Mouse (Mus musculus): ENCODE results near the gene Cd63. TPM values are rescaled to one million over a fixed set of nuclear protein-coding genes. Genes with fewer than 3 reads are reported as not detected.

Gene Cd63
- 10 to 100 TPM; 63.7 to 73.3 TPM for total RNA-seq (2021)
- long read RNA-seq, experiment 1, transcript Cd63-201 (8 exons, 1,063 nt), result major isoform, 22 of 27 reads
- long read RNA-seq, experiment 1, partial matches to known transcripts, result 5 of 27 reads
- long read RNA-seq, experiment 1, other reads (novel, unspliced or antisense), result 0 of 27 reads
- long read RNA-seq, experiment 2, transcript Cd63-201 (8 exons, 1,063 nt), result major isoform, 26 of 29 reads
- long read RNA-seq, experiment 2, partial matches to known transcripts, result 3 of 29 reads
- long read RNA-seq, experiment 2, other reads (novel, unspliced or antisense), result 0 of 29 reads

DNA sequence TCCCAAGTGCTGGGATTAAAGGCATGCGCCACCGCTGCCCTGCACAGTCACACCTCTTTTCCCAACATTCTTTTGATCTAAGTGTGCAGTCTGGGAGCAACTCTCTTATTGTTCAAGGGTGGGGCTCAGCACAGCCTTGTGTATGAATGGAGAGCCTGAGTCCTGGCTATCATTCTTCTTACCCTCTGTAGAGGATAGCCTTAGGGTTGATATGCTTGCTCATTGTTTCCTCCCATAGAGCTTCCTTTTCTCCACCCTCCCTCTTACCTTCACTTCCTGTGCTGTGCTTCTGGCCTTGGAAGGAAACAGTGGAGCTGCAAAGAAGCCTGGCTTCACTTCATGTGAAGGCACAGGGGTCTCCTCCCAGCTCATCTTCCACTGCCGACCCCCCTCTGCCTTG lies at the start of gene Cd63:
Cd63 (plus strand) TSS at position 292 of the 400 bp plus-strand sequence.
- intact Hi-C loops (cut with DNase I), result no loop called here
- TF ChIP-seq CTCF (IDR thresholded peaks at IDR 0.05), result no peak
- Histone ChIP-seq H3K4me3 (no peak within 1 kb of the TSS), H3K27ac (no peak within 1 kb of the TSS)
- no peak for DNase-seq (ENCODE audit: extremely low spot score in 1 of 2, low spot score in 2 of 2)

DNA sequence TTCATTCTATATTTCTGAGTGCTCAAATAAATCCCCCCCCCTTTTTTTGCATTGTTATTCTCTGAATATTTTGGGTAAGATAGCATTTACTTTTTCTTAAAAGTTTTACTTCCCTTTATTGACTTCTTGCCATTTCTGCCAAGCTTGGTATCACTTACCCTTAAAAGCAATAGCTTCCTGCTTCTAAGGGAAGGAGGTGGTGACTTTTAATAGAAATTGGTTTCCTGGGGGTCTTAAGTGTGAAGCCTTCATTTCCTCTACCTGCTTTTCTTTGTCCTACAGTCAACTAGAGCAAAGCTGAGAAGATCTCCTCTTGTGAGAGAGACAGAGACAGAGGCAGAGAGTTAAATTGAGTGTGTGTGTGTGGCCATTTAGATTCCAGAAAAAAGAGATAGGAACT lies 39.6 kb upstream of the Cd63 start:
- no peak for DNase-seq (ENCODE audit: extremely low spot score in 1 of 2, low spot score in 2 of 2)
- intact Hi-C loops (cut with DNase I), result no loop called here
- H3K27ac ChIP-seq, result no peak overlapping the region
- no peak overlapping the region for H3K4me3 ChIP-seq
- TF ChIP-seq CTCF (IDR thresholded peaks at IDR 0.05), result no peak

DNA sequence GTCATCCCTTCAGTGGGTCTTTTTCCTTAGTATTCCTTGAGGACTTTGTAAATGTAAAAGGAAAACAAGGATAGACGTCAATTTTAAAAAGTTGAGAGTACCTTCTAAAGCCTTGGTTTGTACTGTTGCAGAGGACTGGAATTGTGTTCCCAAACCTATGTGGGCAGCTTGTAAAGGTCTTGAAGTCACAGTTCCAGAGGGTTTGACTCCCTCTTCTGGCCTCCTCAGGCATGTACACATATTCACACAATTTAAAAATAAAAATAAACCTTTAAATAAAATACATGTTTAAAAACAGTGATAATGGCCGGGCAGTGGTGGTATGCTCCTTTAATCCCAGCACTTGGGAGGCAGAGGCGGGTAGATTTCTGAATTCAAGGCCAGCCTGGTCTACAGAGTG lies 34.7 kb upstream of the Cd63 start:
- Histone ChIP-seq H3K27ac (no peak overlapping the region), H3K4me3 (no peak overlapping the region)
- peak; percentile 40 for TF ChIP-seq CTCF (IDR thresholded peaks at IDR 0.05)
- intact Hi-C loops (cut with DNase I), result no loop called here
- DNase-seq (ENCODE audit: extremely low spot score in 1 of 2, low spot score in 2 of 2), result no peak

DNA sequence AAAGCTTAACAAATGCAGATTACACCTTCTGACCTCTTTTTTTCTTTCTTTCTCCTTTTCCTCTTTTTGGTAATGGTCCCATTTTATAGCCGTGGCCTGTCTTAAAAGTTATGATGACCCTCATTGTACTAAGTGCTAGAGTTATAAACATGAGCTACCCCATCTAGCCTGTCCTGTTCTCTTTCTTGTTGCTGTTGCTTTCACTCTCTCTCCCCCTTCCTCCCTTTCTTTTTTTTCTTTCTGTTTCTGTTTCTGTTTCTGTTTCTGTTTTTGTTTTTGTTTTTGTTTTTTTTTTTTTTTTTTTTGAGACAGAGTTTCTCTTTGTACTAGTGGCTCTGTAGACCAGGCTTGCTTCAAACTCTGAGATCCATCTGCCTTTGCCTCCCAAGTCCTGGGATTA lies 34.3 kb upstream of the Cd63 start:
- intact Hi-C loops (cut with DNase I), result no loop called here
- Histone ChIP-seq H3K4me3 (no peak overlapping the region), H3K27ac (no peak overlapping the region)
- TF ChIP-seq CTCF (IDR thresholded peaks at IDR 0.05), result no peak
- no peak for DNase-seq (ENCODE audit: extremely low spot score in 1 of 2, low spot score in 2 of 2)

DNA sequence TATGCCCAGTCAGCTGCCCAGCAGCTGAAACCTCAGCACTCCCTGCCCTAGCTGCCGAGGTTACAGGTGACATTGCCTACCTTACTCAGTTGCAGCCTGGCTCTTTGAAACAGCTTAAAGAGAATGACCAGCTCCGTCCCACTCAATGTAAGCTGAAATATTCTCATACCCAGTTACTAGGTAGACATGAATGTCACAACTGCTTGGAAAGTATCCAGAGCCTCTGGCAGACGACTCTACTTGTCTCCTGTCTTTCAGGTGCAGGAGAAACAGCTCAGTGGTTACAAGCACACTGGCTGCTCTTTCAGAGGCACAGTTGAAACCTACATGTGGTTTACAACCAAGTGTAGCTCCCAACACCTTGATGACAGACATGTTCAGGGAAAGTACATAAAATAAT lies 30.4 kb upstream of the Cd63 start:
- no peak for TF ChIP-seq CTCF (IDR thresholded peaks at IDR 0.05)
- Histone ChIP-seq H3K27ac (no peak overlapping the region), H3K4me3 (no peak overlapping the region)
- intact Hi-C loops (cut with DNase I), result no loop called here
- no peak for DNase-seq (ENCODE audit: extremely low spot score in 1 of 2, low spot score in 2 of 2)

DNA sequence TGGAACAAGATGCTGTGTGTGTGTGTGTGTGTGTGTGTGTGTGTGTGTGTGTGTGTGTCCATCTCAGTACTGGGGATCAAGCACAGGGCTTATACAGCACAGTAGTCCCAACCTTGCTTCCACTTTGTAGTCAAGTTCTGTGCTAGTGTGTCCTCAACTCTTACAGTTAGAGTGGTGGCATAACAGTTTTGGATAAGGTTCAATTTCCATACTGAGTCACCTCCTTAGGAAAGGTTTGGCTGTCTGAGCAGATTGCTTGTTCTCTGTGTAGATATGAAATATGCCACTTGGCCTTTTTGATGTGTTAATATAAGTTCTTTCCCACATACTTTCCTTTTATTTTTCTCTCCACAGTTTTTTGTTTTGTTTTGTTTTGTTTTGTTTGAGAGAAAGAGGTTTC lies 22.5 kb upstream of the Cd63 start:
- DNase-seq (ENCODE audit: extremely low spot score in 1 of 2, low spot score in 2 of 2), result no peak
- H3K4me3 ChIP-seq, result no peak overlapping the region
- intact Hi-C loops (cut with DNase I), result no loop called here
- no peak overlapping the region for H3K27ac ChIP-seq
- no peak for TF ChIP-seq CTCF (IDR thresholded peaks at IDR 0.05)

DNA sequence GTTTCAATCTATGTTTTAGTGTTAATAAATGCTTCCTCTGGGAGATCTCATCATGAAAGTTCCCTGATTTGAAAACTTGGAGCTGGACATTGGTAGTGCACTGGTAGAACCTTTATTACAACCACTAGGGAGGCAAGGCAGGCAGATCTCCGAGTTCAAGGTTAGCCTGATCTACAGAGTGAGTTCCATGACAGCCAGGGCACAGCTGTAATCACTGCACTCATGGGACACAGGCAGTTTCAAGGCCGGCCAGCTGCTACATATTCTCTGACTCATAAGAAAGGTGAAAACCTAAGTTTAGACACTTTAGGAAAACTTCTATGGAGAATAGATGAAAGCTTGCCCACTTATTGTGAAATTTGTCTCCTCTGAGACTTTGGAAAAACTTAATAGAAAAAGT lies 22.0 kb upstream of the Cd63 start:
- no peak for TF ChIP-seq CTCF (IDR thresholded peaks at IDR 0.05)
- no peak for DNase-seq (ENCODE audit: extremely low spot score in 1 of 2, low spot score in 2 of 2)
- Histone ChIP-seq H3K27ac (no peak overlapping the region), H3K4me3 (no peak overlapping the region)
- intact Hi-C loops (cut with DNase I), result no loop called here

DNA sequence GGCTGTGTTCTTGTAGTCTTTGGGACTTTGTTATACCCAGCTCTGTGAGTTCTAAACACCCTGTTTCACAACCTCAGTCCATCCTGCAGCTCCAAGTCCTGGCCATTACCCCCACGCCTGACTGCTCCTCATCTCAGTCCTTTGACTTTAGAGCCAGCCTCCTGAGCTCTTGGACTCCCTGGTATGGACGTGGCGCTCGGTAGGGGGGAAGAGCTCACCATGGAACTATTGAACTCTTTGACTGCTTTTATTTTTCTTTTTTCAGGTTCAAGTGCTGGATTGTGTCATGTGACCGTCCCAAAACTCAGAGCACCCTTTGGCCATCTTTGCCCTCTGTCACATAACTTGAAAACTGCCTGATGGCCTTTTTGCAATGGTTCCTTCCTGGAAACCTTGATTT lies 18.7 kb upstream of the Cd63 start:
- intact Hi-C loops (cut with DNase I), result no loop called here
- DNase-seq (ENCODE audit: extremely low spot score in 1 of 2, low spot score in 2 of 2), result no peak
- Histone ChIP-seq H3K4me3 (no peak overlapping the region), H3K27ac (no peak overlapping the region)
- TF ChIP-seq CTCF (IDR thresholded peaks at IDR 0.05), result no peak

DNA sequence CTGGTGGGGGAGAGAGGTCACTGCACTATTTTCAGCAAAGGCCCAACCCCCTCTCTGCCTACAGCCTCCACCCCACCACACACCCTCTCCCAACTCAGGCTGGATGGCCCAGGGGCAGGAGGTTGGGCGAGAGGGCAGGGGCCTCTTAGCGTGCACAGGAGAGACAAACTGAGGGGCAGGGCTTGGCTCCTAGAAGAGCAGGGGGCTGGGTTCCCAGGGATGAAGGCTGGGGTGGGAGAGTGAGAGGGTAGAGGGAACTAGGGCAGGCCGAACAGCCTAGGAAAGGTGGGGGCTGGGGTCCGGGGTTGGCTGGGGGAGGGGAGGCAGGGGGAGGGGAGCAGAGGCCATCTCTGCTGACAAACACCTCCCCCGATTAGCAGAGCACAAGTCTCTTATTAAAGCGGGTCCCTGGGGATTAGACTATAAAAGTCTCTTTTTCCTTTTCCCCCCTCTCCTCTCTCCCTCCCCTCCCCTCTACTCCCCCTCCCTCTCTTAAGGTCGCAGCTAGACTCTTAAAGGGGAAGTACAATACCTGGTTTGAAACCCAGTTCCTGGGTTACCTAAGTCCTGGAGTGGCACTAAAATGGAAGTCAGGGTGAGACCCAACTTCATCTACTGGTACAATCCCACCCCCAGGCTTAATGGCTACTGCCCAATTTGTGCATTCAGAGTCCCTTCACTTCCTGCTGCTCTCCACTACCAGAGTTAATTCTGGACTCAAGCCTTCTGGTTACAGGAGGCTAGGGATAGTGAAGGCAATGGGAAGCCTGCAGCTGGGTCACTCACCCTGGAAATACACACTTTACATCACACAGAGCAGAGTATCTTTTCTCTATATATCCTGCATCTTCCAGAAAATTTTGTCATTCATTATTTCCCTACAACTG lies 11.6 kb upstream of the Cd63 start:
- DNase-seq (ENCODE audit: extremely low spot score in 1 of 2, low spot score in 2 of 2), result no peak
- Histone ChIP-seq H3K27ac (no peak overlapping the region), H3K4me3 (no peak overlapping the region)
- TF ChIP-seq CTCF (IDR thresholded peaks at IDR 0.05), result no peak
- intact Hi-C loops (cut with DNase I), result no loop called here

DNA sequence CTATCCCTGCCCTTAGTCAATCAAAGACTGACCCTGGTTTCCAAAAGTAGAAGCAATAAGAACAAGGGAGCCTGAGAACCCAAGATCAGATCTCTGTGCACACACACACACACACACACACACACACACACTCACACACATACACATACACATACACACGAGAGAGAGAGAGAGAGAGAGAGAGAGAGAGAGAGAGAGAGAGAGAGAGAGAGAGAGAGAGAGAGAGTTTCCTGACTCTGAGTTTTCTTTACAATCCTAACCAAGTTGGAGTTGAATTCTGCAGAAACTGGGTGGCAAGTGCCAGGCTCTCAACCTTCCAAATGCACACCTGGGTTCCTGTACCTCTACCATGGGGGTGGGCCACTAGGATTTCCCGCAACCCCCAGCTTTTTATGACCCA lies 10.9 kb upstream of the Cd63 start:
- intact Hi-C loops (cut with DNase I), result no loop called here
- Histone ChIP-seq H3K4me3 (no peak overlapping the region), H3K27ac (no peak overlapping the region)
- no peak for TF ChIP-seq CTCF (IDR thresholded peaks at IDR 0.05)
- no peak for DNase-seq (ENCODE audit: extremely low spot score in 1 of 2, low spot score in 2 of 2)

DNA sequence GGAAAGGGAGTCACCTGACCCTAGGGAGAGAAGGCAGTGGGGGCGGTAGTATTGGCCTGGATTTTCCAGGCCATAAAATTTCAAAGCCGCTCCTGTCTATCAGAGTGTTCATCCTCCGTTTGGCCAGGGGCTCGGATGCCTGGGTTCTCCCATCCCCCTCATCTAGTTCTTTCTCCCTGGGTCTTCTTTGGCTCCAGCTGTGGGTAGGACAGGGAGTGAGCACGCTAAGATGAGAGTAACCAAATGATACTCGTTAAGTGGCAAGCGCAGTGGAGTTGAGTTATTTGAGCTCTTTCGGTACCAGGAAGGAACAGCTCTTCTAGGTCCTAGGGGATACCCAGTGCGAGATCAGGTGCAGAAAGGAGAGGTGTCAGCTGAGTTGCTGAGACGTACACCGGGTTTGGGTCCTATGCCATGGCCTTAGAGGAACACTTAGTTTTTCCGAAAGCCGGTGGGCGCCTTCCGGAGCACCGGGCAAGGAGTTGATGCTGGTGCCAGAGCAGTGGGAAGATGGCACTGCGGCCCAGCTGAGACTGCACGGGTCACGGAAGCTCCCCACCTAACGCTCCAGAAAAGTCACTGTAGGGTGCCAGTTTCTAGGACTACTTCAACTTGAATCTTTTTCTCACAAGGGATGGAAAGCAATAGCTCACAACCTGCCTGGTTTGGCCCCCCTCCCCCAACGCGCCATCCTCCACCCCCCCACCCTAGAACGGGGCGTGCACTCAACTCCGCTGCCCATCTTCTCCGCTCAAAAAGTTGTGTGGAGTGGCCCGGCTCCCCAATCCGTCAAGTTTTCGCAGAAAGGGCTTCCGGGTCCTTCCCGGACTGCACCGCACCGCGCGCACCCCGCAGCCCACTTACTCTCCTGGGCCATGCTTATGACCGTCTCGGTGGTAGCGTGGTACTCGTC lies 10.2 kb upstream of the Cd63 start:
- TF ChIP-seq CTCF (IDR thresholded peaks at IDR 0.05), result no peak
- peak in 1 of 2 experiments; percentile 8 for DNase-seq (ENCODE audit: extremely low spot score in 1 of 2, low spot score in 2 of 2)
- intact Hi-C loops (cut with DNase I), result no loop called here
- H3K4me3 ChIP-seq, result peak overlapping the region; percentile 65
- H3K27ac ChIP-seq, result no peak overlapping the region

Data from left cerebral cortex, adult 2 months (tissue).